Mouse (Mus musculus): ENCODE measurements around the gene Gpr160. TPM values are rescaled to one million over a fixed set of nuclear protein-coding genes. Genes with fewer than 3 reads are reported as not detected.
"Not testable (repeated sequence)": the region's sequence is repeated elsewhere in the genome, so short reads cannot be mapped to it uniquely, and the experiment has no call there.

Gpr160 gene
- total RNA-seq (2021), result 1 to 10 TPM in 1 of 2 experiments, under 1 TPM in 1; 0.92 to 1.6 TPM
- long read RNA-seq, experiment 1, partial matches to known transcripts, result 0 of 1 reads
- long read RNA-seq, experiment 1, other reads (novel, unspliced or antisense), result 1 of 1 reads
- long read RNA-seq, experiment 2, partial matches to known transcripts, result 0 of 4 reads
- long read RNA-seq, experiment 2, other reads (novel, unspliced or antisense), result 2 of 4 reads

- DNase-seq (ENCODE audit: low spot score in 2 of 2), result peak; percentile 47 to 52
Observed at GRCm38 (mm10) chr3:30855604-30856458, at the start of gene Gpr160. TSS of gene Gpr160 (plus strand) at chr3:30855950.

GRCm38 (mm10) chr3:30812881-30813280 is 42.9 kb upstream of the Gpr160 start:
- DNase-seq (ENCODE audit: low spot score in 2 of 2), result no peak

DNA sequence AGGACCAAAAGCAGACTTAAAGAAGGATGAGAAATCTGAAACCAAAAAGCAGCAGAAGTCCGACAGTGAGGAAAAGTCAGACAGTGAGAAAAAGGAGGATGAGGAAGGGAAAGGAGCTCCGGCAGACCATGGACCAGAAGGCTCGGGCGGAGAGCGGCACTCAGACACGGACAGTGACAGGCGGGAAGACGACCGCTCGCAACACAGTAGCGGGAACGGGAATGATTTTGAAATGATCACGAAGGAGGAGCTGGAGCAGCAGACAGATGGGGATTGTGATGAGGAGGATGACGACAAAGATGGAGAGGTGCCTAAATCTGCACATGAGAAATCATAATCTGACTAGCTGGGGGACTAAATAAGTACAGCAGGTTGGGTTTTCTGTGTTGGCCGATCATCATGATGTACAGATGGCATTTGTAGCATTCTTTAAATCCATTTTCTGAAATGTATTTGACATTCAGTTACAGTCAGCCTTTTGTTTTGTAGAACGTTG is 37.1 kb upstream of the Gpr160 start:
- peak; percentile 16 to 54 for DNase-seq (ENCODE audit: low spot score in 2 of 2)

DNA sequence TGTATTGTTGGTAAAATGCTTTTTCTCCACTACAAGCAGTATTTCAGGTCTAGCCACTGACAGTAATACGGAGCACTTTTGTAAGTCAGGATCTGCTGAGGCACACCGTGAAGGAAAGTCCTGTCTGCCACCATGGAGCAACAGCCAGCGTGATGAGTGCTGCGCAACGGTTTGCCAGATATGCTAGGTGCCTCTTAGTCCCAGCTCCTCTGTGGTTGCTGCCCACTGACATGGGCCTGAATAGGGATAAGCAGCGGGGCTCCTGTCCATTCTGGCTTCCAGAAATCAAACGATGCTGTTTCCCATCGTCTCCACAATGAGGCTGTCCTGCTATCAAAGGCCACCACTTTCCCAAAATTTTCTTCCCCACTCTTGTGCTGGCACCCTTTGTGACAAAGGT is 33.6 kb upstream of the Gpr160 start:
- DNase-seq (ENCODE audit: low spot score in 2 of 2), result no peak

GRCm38 (mm10) chr3:30826069-30826468 is 29.7 kb upstream of the Gpr160 start:
- no peak for DNase-seq (ENCODE audit: low spot score in 2 of 2)

DNA sequence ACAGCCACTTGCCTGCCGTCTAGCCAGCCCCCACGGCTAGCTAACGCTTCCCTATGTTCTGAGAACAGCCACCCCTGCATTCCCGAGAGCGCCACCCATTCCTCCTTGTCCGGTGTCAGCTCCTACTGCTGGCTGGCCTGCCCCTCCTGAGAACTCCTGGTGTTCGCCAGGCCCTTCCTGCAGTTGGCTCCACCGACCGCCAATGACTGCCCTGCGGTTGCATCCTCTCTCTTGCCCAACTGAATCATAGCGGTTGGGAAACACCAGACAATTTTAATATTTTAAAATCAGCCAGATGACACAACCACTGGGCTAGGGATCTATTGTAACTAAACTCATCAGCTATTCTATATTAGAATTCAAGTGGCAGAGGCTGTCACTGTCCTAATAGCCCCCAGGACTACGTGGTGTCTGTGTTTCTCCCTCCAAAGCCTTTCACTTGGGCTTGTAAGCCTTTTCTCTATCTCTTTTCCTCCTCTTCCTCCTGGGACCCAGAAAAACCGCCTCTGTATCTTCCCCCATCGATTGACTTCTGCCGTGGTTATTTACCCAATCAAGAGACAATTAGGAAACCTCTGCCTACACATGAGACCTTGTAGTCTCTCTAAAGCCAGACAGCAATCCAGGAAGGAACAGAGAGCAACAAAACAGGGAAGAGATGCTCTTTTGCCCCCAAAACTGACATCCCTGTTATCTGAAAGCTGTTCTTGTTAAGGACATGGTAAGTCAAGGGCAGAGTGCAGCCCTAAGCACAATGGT is 23.7 kb upstream of the Gpr160 start:
- DNase-seq (ENCODE audit: low spot score in 2 of 2), result no peak

- no peak for DNase-seq (ENCODE audit: low spot score in 2 of 2)
Observed at GRCm38 (mm10) chr3:30833254-30833653, 22.5 kb upstream of the Gpr160 start.

DNA sequence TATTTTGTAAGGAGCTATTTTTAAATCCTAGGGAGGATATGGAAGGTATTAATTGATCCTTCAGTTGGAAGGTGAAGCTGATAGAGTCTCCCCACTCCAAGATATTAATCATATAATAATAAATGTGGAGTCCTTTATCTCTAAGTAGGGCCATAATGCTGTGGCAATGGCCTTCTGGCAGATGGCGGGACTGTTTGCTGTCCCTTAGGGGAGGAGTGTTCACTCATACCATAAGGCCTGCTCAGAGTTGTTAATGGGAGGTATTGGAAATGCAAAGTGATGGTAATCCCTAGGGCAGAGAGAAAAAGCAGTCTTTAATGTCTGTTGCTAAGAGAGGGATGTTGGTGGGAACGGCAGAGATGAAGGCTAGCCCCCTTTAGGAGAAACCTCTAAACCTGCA is 10.0 kb upstream of the Gpr160 start:
- no peak for DNase-seq (ENCODE audit: low spot score in 2 of 2)

- DNase-seq (ENCODE audit: low spot score in 2 of 2), result no peak
Observed at GRCm38 (mm10) chr3:30847413-30847812, 8.3 kb upstream of the Gpr160 start.

- no peak for DNase-seq (ENCODE audit: low spot score in 2 of 2)
Observed at GRCm38 (mm10) chr3:30851422-30851821, 4.3 kb upstream of the Gpr160 start.

- no peak for DNase-seq (ENCODE audit: low spot score in 2 of 2)
Observed at GRCm38 (mm10) chr3:30853596-30853995, 2.2 kb upstream of the Gpr160 start.

GRCm38 (mm10) chr3:30859599-30859998 is 3.8 kb downstream of the Gpr160 start:
- DNase-seq (ENCODE audit: low spot score in 2 of 2), result not testable (repeated sequence)

DNA sequence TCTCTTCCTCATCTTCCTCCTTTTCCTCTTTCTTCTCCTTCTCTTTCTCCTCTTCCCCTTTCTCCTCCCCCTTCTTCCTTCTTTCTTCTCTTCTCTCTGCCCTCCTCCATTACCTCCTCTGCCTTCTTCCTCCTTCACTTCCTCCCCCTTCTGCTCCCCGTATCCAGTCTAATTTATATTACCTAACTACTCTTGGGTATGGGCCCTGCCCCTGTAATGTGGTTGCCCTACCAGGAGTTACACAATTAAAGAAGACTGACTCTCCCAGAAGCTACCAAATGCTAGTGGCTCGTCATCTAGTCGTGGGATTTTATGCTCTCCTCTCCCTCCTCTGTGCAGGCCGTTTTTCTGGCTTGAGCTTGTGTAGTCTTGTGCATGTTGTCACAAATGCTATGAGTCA is 5.0 kb downstream of the Gpr160 start:
- no peak for DNase-seq (ENCODE audit: low spot score in 2 of 2)

DNA sequence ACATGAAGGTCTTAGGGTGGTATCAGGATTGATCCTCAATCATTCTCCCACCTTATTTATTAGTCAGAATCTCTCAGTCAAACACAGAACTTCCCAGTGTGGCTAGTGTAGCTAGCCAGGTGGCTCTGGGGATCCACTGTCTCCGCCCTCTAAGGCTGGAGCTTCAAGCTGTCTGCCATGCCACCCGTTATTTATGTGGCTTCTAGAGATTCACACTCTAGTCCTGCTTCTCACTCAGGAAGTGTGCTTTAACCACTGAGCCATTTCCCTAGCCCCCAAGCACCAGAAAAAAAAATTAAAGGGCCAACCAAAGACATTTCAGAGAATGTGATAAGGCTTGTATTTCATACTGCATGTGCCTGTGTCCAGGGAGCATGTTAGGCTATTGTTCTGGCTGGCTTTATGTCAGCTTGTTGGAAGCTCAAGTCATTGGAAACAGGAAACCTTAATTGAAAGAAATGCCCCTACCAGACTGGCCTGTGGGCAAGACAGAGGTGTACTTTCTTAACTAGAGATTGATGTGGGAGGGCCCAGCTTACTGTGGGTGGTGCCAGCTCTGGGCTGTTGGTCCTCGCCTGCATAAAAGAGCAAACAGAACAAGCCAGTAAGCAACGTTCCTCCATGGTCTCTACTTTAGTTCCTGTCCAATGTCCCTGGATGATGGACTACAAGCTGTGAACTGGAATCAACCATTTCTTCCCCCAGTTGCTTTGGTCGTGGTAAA is 8.1 kb downstream of the Gpr160 start:
- DNase-seq (ENCODE audit: low spot score in 2 of 2), result no peak

DNA sequence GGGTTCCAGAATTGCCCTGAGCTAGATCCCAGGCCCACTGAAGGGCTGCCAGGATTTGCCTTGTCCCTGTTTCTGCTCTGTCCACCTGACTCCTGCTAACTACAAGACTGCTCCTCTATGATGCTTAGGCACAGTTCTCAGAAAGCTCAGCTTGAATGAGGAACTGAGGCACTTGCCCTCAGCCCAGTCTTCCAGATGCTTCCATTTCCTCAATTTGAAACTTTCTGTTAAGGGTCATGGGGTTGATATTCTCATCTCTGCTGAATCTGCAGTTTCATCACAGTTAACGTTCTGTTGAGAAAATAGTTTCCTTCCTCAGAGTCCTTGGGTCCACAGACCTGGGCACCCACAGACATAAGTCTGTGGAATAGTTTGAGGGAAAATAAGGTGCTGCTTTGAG is 8.9 kb downstream of the Gpr160 start:
- DNase-seq (ENCODE audit: low spot score in 2 of 2), result peak in 1 of 2 experiments; percentile 11

DNA sequence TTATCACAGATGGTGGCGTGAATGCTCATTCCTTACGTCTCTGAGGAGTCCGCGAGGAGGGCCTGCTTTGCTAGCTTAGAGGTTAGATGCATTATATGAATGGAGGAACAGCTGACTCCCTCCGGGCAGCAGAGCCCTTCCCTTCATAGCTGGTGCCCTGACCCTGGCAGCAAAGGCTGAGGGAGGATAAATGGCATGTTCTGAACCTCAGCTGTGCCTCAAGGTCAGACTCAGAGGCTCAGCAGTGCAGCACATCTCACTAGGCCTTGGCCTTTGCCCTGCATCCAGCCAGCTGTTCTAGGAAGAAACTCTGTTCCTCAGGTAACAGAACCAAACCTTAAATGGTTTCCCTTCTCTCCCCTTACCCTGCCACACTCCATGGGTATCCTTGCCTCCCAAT is 12.4 kb downstream of the Gpr160 start:
- DNase-seq (ENCODE audit: low spot score in 2 of 2), result no peak

DNA sequence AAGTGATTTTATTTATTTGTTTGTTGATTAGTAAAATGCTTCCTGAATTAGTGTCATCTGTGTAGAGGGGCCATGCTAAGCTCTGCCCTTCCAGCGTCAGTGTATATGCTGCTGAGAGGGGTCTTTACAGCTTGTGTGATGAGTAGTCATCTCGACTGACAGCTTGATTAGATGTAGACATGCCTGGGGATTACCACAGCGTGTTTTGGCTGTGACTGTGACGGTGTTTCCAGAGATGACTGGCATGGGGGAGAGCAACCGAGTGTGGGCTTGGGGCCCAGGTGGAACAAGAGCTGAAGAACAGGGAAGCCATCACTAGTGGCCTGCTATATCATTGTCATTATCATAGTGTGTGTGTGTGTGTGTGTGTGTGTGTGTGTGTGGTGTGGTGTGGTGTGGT is 12.9 kb downstream of the Gpr160 start:
- DNase-seq (ENCODE audit: low spot score in 2 of 2), result no peak

GRCm38 (mm10) chr3:30869995-30870394 is 14.2 kb downstream of the Gpr160 start:
- no peak for DNase-seq (ENCODE audit: low spot score in 2 of 2)

- no peak for DNase-seq (ENCODE audit: low spot score in 2 of 2)
Observed at GRCm38 (mm10) chr3:30876709-30877108, 21.0 kb downstream of the Gpr160 start.

GRCm38 (mm10) chr3:30887449-30887848 is 31.7 kb downstream of the Gpr160 start:
- no peak for DNase-seq (ENCODE audit: low spot score in 2 of 2)

GRCm38 (mm10) chr3:30889014-30889413 is 33.3 kb downstream of the Gpr160 start:
- no peak for DNase-seq (ENCODE audit: low spot score in 2 of 2)

Data from layer of hippocampus, postnatal 14 days (tissue).